Mouse (Mus musculus) embryonic stem cell, embryonic (primary cell): ENCODE results near the gene Brix1.

ENCODE experiments used
- CTCF ChIA-PET, 4 experiments: fragments of 300-600 bp in 2 of 4; fragments of 350-600 bp in 2 of 4; sonication (Branson Sonifier 250); formaldehyde crosslinking; loops; one replicate each; lab custom pipeline; 2022; ENCODE audit warnings: inconsistent platforms in 2 of 4; lab: Charles Lee
- POLR2A ChIA-PET, 4 experiments: fragments of 300-600 bp in 2 of 4; fragments of 350-600 bp in 2 of 4; sonication (Branson Sonifier 250); formaldehyde crosslinking; loops; one replicate each; lab custom pipeline; 2022; ENCODE audit warnings: antibody characterized with exemption in 4 of 4, inconsistent platforms in 1 of 4; lab: Charles Lee

Brix1 gene

DNA sequence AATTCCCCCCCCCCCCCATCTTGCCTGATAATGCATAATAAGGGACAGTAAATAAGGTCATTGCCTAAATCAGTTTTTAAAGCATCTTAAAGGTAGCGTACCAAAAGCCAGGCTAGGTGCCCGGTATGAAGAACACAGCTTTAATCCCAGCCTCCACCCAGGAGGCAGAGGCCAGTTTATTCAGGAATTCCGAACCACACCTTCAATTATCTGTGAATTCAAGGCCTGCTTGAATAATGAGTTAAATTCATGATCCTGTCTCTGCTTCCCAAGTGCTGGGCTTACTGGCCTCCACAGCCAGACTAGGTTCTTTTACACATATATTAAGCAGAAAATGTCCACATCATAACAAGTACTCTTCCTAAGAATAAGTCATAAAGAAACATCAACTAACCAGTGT is 14.8 kb downstream of the Brix1 start:
- ChIA-PET POLR2A (interaction anchor here (0.5 to 9.1 kb wide), 65 partner anchors 9 to 1842 kb away, joined by 3 to 239 read pairs (median 5); partner anchors contain the start of genes Brix1 (in 3 of the 4), Rad1 (in 3 of the 4), Amacr (in 2 of the 4) and Rai14 (in 2 of the 4)), CTCF (interaction anchor here in 3 of 4 experiments (0.6 to 1.2 kb wide), 5 partner anchors 9 to 450 kb away, joined by 3 to 19 read pairs (median 4); partner anchors contain the start of genes Brix1 (in 1 of the 3) and Rad1 (in 1 of the 3))

DNA sequence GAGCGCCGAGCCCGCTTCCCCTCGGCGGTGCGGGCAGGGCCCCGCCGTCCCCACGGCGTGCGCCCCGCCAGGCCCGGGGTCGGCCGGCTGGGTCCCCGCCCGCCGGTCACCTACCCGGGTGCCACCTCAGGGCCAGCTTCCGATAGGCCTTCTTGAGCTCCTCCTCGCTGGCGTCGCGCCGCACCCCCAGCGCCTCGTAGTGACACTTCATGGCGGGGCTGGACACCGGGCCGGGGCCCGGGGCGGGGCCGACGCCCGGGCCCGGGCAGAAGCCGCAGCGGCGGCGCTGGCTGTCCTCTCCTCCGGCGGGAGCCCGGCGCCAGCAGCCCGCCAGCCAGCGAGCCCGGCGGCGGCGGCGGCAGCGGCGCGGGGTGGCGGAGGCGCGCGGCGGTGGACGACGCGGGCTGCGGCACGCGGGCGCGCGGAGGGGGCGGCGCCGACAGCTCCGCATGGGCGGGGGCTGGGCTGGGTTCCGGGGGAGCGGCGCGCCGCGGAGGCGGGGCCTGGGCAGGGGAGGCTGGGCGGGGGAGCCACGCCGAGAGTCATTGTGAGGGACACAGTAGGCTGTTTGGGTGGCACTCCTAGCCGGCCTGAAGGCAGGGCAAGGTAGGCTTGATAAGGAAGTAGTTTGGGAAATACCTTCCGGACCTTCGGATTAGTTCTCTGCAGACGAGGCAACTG is 15.5 kb downstream of the Brix1 start, which contains the start of gene Dnajc21:
TSS of gene Dnajc21 (minus strand) at position 366 of the 681 bp plus-strand sequence.
- POLR2A ChIA-PET: interaction anchor here (0.5 to 9.1 kb wide), 87 partner anchors 9 to 1848 kb away, joined by 3 to 239 read pairs (median 4); partner anchors contain the start of genes Brix1 (in 3 of the 4), Rad1 (in 3 of the 4), Amacr (in 2 of the 4) and Lmbrd2 (in 2 of the 4)
- CTCF ChIA-PET: interaction anchor here in 3 of 4 experiments (0.6 to 1.2 kb wide), 7 partner anchors 9 to 520 kb away, joined by 3 to 19 read pairs (median 4); partner anchors contain the start of genes Brix1 (in 1 of the 3) and Rad1 (in 1 of the 3)

DNA sequence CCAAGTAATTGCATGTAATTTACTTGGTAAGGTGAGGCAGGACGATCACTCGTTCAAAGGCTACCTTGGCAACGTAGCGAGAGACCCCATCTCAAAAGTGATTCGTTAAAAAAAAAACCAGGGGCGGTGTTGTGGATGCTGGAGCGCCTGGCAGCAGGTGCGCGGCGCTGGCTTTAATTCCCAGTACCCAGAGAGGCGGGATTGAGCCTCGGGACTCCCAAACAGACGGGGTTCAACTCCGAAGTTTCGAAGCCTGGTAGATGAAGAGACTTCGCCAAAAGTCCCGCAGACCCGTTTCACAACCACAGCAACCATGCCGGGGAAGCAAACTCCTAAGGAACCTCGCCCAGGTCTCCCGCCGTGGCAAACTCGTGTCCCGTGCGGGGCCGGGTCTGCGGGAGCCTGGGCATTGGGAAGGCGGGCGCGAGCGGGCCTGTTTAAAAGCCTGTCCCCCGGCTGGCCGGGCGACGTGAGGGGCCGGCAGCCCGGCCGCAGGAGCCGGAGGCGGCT is 16.1 kb downstream of the Brix1 start:
- POLR2A ChIA-PET: interaction anchor here (0.6 to 9.1 kb wide), 74 partner anchors 8 to 1849 kb away, joined by 3 to 239 read pairs (median 5); partner anchors contain the start of genes Brix1 (in 3 of the 4), Rad1 (in 3 of the 4), Amacr (in 2 of the 4) and Lmbrd2 (in 2 of the 4)
- CTCF ChIA-PET: interaction anchor here in 3 of 4 experiments (0.6 to 1.2 kb wide), 5 partner anchors 10 to 521 kb away, joined by 3 to 8 read pairs (median 4); partner anchors contain the start of genes Brix1 (in 1 of the 3) and Rad1 (in 1 of the 3)

DNA sequence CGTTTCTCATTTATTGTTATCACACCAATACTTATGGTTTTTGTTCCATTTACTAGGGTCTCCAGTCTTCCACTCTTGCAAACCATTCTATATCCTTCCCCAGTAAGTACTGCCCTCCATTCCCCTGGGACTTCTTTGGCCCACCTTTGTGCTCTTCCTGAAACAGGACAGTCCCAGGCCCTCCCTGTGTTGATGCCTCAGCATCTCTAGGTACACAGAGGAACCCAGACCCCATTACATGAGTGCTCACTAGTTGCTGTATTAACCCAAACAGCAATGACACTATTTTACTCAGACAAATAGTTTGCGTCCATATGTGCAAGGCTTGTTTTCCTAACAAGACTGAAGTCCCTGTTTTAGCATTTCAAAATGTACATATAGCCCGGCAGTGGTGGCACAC is 17.0 kb downstream of the Brix1 start:
- ChIA-PET CTCF (no interaction called here), POLR2A (interaction anchor here in 2 of 4 experiments (0.8 to 9.1 kb wide), 12 partner anchors 8 to 1328 kb away, joined by 3 to 239 read pairs (median 6); partner anchors contain the start of genes Brix1 (in 2 of the 2), Rad1 (in 2 of the 2) and Lmbrd2 (in 1 of the 2))

DNA sequence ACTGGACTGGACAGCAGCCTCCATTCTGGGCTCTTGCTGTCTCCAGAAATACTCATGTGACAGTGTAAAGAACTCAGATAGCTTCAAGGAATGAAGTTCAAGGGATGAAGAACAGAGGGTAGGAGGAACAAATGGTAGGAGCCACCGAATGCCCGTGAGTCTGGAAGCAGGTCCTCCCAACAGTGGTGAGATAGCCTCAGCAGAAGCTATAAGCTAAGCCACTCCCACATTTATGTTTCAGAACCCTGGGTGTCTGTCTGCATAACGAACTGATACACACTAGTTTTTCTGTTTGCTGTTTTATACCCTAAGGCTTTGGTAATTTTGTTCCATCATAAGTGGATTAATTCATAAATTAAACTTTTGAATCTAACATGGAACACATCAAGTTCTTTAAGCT is 21.1 kb downstream of the Brix1 start:
- ChIA-PET POLR2A (interaction anchor here in 3 of 4 experiments (0.7 to 9.1 kb wide), 8 partner anchors 6 to 22 kb away, joined by 3 to 239 read pairs (median 5); partner anchors contain the start of genes Brix1 (in 1 of the 3), Dnajc21 (in 1 of the 3) and Rad1 (in 1 of the 3)), CTCF (interaction anchor here in 1 of 4 experiments (1.1 kb wide), 1 partner anchor 119 kb away, joined by 3 read pairs; no protein-coding TSS in a partner anchor)

DNA sequence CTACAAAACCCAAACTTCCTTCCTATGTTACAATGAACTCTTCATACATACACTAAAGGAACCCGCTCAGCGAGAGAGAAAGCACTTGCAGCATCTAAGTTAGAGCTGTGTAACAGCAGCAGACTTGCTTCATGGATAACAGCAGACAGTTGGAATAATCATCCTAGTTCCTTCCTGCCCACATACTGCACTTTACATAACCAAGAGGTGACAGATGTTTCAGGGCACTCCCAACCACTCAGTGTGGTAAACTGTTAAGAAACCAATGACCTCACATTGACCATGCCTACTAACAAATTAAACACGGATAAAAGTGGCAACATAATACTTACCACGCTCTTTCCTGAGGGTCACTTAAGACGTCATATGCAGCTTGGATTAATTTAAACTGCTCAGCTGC is 22.2 kb downstream of the Brix1 start:
- ChIA-PET CTCF (no interaction called here), POLR2A (interaction anchor here in 3 of 4 experiments (0.6 to 7.2 kb wide), 12 partner anchors 7 to 222 kb away, joined by 3 to 52 read pairs (median 6); partner anchors contain the start of genes Brix1 (in 1 of the 3), Dnajc21 (in 1 of the 3) and Rad1 (in 1 of the 3))

DNA sequence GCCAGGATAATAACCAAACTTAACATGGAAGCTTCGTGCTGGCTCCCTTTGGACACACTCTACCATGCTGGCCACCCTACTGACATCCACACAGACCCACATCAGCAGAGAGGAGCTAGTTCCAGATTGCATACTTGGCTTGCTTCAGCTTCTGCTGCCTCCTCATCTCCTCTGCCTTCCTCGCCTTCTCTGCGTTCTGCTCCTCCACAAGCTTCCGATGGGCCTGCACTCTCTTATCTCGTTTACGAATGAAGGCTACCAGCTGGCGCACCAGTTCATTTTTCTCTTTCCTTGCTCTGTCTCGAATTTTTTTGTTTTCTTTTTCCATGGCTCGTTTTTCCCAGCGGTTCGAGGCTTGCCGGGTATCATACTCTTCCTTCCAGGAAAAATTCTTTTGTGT is 24.8 kb downstream of the Brix1 start:
- CTCF ChIA-PET: interaction anchor here in 1 of 4 experiments (0.5 kb wide), 1 partner anchor 47 kb away, joined by 4 read pairs; no protein-coding TSS in a partner anchor
- POLR2A ChIA-PET: interaction anchor here (0.5 to 7.2 kb wide), 10 partner anchors 9 to 26 kb away, joined by 3 to 52 read pairs (median 5); partner anchors contain the start of genes Dnajc21 (in 3 of the 4), Brix1 (in 1 of the 4) and Rad1 (in 1 of the 4)

DNA sequence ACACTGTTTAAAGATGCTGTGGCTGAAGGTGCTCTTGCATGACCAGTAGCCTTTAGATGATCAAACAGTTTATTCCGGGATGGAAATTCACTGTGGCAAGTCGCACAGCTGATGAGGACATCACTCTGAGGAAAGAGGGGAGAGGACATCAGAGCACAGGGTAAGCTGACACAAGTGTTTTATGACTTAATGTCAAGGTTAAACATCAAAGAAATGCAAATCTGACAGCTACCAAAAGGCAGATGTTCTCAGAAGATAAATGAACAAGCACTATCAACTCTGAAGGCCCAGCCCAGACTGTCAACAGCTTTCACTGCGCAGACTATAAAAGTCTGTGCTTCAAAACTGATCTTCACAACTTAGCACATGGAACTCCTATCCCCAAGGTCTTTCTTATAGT is 38.6 kb downstream of the Brix1 start:
- POLR2A ChIA-PET: interaction anchor here in 3 of 4 experiments (0.6 to 2.2 kb wide), 6 partner anchors 9 to 39 kb away, joined by 3 to 6 read pairs (median 4); partner anchors contain the start of genes Brix1 (in 1 of the 3) and Rad1 (in 1 of the 3)
- CTCF ChIA-PET: no interaction called here

DNA sequence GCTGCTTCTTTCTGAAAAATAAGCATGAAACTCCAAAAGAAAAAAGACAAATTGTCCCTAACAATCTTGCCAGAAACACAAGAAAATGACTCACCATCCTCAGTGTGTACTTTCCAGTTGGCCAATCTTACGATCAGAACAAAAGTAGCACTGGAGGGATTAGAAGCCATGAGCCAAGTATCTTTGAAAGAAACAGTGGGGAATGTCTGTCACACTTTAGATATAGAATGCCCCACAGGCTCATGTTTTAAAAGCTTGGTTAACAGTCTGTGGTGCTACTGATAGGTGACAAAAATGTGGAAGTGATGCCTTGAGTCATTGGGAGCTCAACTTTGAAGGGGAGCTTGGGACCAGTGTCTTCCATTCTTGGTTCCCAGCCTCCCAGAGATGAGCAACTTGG is 43.5 kb downstream of the Brix1 start:
- ChIA-PET CTCF (no interaction called here), POLR2A (interaction anchor here in 2 of 4 experiments (0.6 to 1.8 kb wide), 5 partner anchors 12 to 29 kb away, joined by 3 to 5 read pairs (median 3); partner anchors contain the start of gene Dnajc21 (in 1 of the 2))

DNA sequence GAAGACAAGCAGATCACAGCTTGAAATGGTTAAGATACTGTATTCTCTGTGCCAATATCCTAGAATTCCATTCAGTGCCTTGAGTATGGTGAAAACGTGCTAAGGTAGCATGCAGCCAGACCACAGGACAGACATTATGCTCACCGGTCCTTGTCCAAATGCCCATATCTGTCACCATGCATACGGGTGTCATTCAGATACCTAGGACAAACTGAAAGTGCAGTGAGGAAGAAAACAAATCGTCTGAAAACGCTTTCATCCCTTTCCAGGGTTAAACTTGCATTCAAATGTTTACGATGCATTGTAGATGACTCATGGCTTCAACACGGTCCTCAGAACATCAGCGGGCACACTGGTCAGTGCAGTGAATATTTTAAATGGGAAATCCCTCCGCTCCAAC is 44.3 kb downstream of the Brix1 start:
- CTCF ChIA-PET: no interaction called here
- POLR2A ChIA-PET: interaction anchor here in 2 of 4 experiments (0.5 to 1.8 kb wide), 4 partner anchors 13 to 1320 kb away, joined by 3 to 5 read pairs (median 3); partner anchors contain the start of gene Dnajc21 (in 1 of the 2)

DNA sequence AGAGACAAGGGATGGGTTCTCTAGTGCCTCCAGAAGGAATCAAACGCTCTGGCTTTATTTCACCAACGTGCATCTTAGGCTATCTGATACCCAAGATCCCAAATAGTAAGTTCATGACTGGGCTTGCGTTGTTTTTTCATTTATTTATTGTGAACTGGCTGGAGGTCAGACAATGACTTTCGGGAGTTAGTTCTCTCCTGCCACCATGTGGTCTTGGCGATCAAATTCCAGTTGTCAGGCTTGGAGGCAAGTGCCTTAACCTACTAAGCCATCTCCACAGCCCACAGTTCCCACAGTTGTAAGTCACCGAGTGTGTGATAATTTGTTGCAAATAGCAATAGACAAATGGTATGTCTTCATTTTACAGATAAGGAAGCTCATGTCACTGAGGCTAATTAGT is 45.8 kb downstream of the Brix1 start:
- ChIA-PET CTCF (no interaction called here), POLR2A (interaction anchor here in 2 of 4 experiments (0.8 to 1.2 kb wide), 2 partner anchors 30 kb away, joined by 3 read pairs; partner anchors contain the start of gene Dnajc21 (in 2 of the 2))

DNA sequence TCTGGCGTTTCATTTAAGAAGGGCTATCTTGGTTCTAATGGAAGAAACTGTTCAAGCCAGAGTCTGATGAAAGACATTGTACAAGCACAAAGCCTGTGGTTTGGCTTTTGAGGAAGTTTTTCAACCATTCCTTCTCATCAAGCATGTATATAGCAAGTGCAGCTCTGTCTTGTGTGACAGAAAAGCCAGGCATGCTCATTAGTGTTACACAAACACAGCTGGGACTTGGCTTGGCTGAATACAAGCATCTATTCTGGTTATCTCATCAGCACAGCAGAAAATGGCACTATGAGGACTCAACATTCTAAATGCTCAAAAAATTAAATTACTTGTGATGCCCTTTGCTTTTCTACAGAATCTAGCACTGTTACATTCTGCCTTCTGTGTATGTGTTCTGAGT is 48.9 kb downstream of the Brix1 start:
- ChIA-PET CTCF (no interaction called here), POLR2A (interaction anchor here in 2 of 4 experiments (0.5 to 2.3 kb wide), 2 partner anchors 12 to 544 kb away, joined by 3 to 6 read pairs; partner anchors contain the start of gene Amacr (in 1 of the 2))

DNA sequence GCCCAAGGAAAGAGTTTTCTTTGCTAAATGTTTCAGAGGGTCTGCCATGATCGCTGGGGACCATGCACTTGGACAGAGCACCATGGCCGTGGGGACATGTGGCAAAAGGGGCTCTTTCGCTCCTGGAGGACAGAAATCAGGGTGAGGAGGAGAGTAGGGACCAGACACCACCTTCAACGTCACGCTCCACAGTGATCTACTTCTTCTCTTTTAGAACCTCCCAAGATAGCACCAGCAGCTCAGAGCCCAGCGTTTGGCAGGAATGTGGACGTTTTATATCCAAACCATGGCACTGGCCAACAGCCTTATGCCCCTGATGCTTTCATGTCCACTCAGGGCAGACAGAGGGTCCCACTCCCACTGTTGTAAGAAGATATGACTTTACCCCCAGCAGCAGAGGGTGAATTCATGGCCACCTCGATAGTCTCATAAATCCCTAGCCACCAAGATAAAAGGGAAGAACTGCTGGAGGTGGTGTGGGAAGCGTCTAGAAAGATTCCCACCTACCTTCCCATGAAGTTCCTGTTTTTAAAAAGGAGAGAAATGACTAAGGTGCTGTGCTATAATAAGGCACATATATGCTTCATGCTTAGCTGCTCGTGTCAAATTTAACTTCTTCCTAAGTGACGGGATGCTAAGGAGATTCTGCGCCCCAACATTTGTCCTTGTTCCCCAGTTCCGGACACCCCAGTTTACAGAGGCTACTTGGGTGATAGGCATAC is 59.0 kb downstream of the Brix1 start:
- CTCF ChIA-PET: no interaction called here
- POLR2A ChIA-PET: no interaction called here

DNA sequence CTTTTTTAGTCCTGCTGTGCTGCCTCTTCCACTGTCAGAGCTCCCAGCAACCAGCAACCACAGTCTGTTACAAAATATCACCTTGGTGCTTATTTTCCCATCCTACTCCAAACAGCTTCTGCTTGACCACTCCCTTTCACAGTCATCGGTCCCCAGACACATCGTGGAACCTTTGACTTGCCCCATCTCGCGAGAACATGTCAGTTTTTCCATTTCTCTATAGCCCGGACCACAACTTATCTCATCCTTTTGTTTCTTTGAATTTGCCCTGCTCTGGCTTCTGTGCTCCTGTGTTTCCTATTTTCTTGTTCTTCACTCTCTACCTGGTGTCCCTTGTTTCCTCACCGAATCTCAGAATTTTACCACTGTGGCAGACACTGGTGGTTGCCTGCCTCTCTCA is 59.6 kb downstream of the Brix1 start:
- ChIA-PET POLR2A (interaction anchor here in 2 of 4 experiments (0.9 to 1.7 kb wide), 2 partner anchors 60 kb away, joined by 3 to 5 read pairs; partner anchors contain the start of genes Brix1 (in 2 of the 2) and Rad1 (in 2 of the 2)), CTCF (no interaction called here)
